Mouse (Mus musculus): ENCODE results near the gene Gm49601. TPM values are rescaled to one million over a fixed set of nuclear protein-coding genes. Genes with fewer than 3 reads are reported as not detected.
A peak's percentile ranks its signal among the peaks of the same experiment; 100 is the strongest.

The Gm49601 gene
- polyA plus RNA-seq, 1 experiment from 2014 or later = 23.3 TPM

GRCm38 (mm10) chr16:18632816-18633215, 6.6 kb upstream of the Gm49601 start:
- Histone ChIP-seq H3K9me3 (replicated peaks; ENCODE audit: control insufficient read depth, low read length, poor library complexity, severe bottlenecking) (no peaks in the 10 kb centered on the region), H3K4me2 (ENCODE audit: low read length) (no peak overlapping the region), H3K27me3 (ENCODE audit: control insufficient read depth, insufficient read depth, low read depth, low read length) (no peaks in the 10 kb centered on the region), H3K9ac (ENCODE audit: low read depth, low read length) (no peak overlapping the region), H3K36me3 (ENCODE audit: control insufficient read depth, insufficient read depth, low read length) (no peaks in the 10 kb centered on the region), H3K4me3 (ENCODE audit: low read depth, low read length) (no peak overlapping the region), H3K4me1 (ENCODE audit: control insufficient read depth, insufficient read depth, low read length) (peaks cover 13% of the 10 kb centered on the region), H3K27ac (ENCODE audit: low read length) (no peak overlapping the region)
- ATAC-seq = no peak
- WGBS = 68% methylated on average over 2 of the region's 2 CpGs

GRCm38 (mm10) chr16:18632059-18632458, 5.8 kb upstream of the Gm49601 start:
- Histone ChIP-seq H3K27me3 (ENCODE audit: control insufficient read depth, insufficient read depth, low read depth, low read length) (no peaks in the 10 kb centered on the region), H3K9me3 (replicated peaks; ENCODE audit: control insufficient read depth, low read length, poor library complexity, severe bottlenecking) (no peaks in the 10 kb centered on the region), H3K4me3 (ENCODE audit: low read depth, low read length) (no peak overlapping the region), H3K27ac (ENCODE audit: low read length) (no peak overlapping the region), H3K36me3 (ENCODE audit: control insufficient read depth, insufficient read depth, low read length) (no peaks in the 10 kb centered on the region), H3K4me2 (ENCODE audit: low read length) (no peak overlapping the region), H3K4me1 (ENCODE audit: control insufficient read depth, insufficient read depth, low read length) (peaks cover 21% of the 10 kb centered on the region), H3K9ac (ENCODE audit: low read depth, low read length) (no peak overlapping the region)
- no peak for ATAC-seq
- WGBS = 58% methylated on average over 3 of the region's 3 CpGs

- Histone ChIP-seq H3K27ac (ENCODE audit: low read length) (no peak overlapping the region), H3K9me3 (replicated peaks; ENCODE audit: control insufficient read depth, low read length, poor library complexity, severe bottlenecking) (no peaks in the 10 kb centered on the region), H3K27me3 (ENCODE audit: control insufficient read depth, insufficient read depth, low read depth, low read length) (no peaks in the 10 kb centered on the region), H3K4me2 (ENCODE audit: low read length) (no peak overlapping the region), H3K4me3 (ENCODE audit: low read depth, low read length) (no peak overlapping the region), H3K4me1 (ENCODE audit: control insufficient read depth, insufficient read depth, low read length) (peaks cover 26% of the 10 kb centered on the region), H3K36me3 (ENCODE audit: control insufficient read depth, insufficient read depth, low read length) (no peaks in the 10 kb centered on the region), H3K9ac (ENCODE audit: low read depth, low read length) (no peak overlapping the region)
- ATAC-seq = no peak
- 60% methylated on average over 7 of the region's 7 CpGs for WGBS
These were observed 4.9 kb upstream of the Gm49601 start for GRCm38 (mm10) chr16:18631141-18631540.

- peak overlapping the region; percentile 86 for H3K9ac ChIP-seq (ENCODE audit: low read depth, low read length)
- no peaks in the 10 kb centered on the region for H3K9me3 ChIP-seq (replicated peaks; ENCODE audit: control insufficient read depth, low read length, poor library complexity, severe bottlenecking)
- 51% methylated on average over 5 of the region's 5 CpGs for WGBS
- peak overlapping the region; percentile 100 for H3K4me2 ChIP-seq (ENCODE audit: low read length)
- peaks cover 31% of the 10 kb centered on the region for H3K4me1 ChIP-seq (ENCODE audit: control insufficient read depth, insufficient read depth, low read length)
- peak overlapping the region; percentile 89 for H3K27ac ChIP-seq (ENCODE audit: low read length)
- no peaks in the 10 kb centered on the region for H3K27me3 ChIP-seq (ENCODE audit: control insufficient read depth, insufficient read depth, low read depth, low read length)
- peak; percentile 4 for ATAC-seq
- peaks cover 2% of the 10 kb centered on the region for H3K36me3 ChIP-seq (ENCODE audit: control insufficient read depth, insufficient read depth, low read length)
- peak overlapping the region; percentile 73 for H3K4me3 ChIP-seq (ENCODE audit: low read depth, low read length)
These were observed 4.1 kb upstream of the Gm49601 start for GRCm38 (mm10) chr16:18630291-18630690.

GRCm38 (mm10) chr16:18629390-18630231, 3.4 kb upstream of the Gm49601 start, which contains the start of gene Sept5:
TSS of gene Sept5 (minus strand) at chr16:18629954.
- Histone ChIP-seq H3K27me3 (ENCODE audit: control insufficient read depth, insufficient read depth, low read depth, low read length) (peaks cover 7% of the 10 kb centered on the region), H3K36me3 (ENCODE audit: control insufficient read depth, insufficient read depth, low read length) (peaks cover 9% of the 10 kb centered on the region), H3K4me3 (ENCODE audit: low read depth, low read length) (peak within 1 kb of the TSS; percentile 73), H3K4me1 (ENCODE audit: control insufficient read depth, insufficient read depth, low read length) (peaks cover 31% of the 10 kb centered on the region), H3K4me2 (ENCODE audit: low read length) (peak within 1 kb of the TSS; percentile 100), H3K9ac (ENCODE audit: low read depth, low read length) (peak within 1 kb of the TSS; percentile 86), H3K27ac (ENCODE audit: low read length) (peak within 1 kb of the TSS; percentile 89), H3K9me3 (replicated peaks; ENCODE audit: control insufficient read depth, low read length, poor library complexity, severe bottlenecking) (no peaks in the 10 kb centered on the region)
- ATAC-seq = peak; percentile 61
- under 1% methylated on average over 52 of the region's 93 CpGs for WGBS

- no peak; the same call in 1 of the 2 replicates for ATAC-seq
- H3K9me3 ChIP-seq (replicated peaks; ENCODE audit: control insufficient read depth, low read length, poor library complexity, severe bottlenecking) = no peaks in the 10 kb centered on the region
- peak overlapping the region; percentile 100 for H3K4me2 ChIP-seq (ENCODE audit: low read length)
- H3K4me3 ChIP-seq (ENCODE audit: low read depth, low read length) = peak overlapping the region; percentile 73
- H3K9ac ChIP-seq (ENCODE audit: low read depth, low read length) = peak overlapping the region; percentile 86
- peaks cover 16% of the 10 kb centered on the region for H3K36me3 ChIP-seq (ENCODE audit: control insufficient read depth, insufficient read depth, low read length)
- H3K27ac ChIP-seq (ENCODE audit: low read length) = peak overlapping the region; percentile 89
- peaks cover 31% of the 10 kb centered on the region for H3K4me1 ChIP-seq (ENCODE audit: control insufficient read depth, insufficient read depth, low read length)
- WGBS = 53% methylated on average over 1 of the region's 2 CpGs
- H3K27me3 ChIP-seq (ENCODE audit: control insufficient read depth, insufficient read depth, low read depth, low read length) = peaks cover 13% of the 10 kb centered on the region
These were observed 2.7 kb upstream of the Gm49601 start for GRCm38 (mm10) chr16:18628948-18629340.

GRCm38 (mm10) chr16:18628206-18628947, 2.1 kb upstream of the Gm49601 start:
- WGBS = 45% methylated on average over 7 of the region's 7 CpGs
- Histone ChIP-seq H3K9me3 (replicated peaks; ENCODE audit: control insufficient read depth, low read length, poor library complexity, severe bottlenecking) (no peaks in the 10 kb centered on the region), H3K36me3 (ENCODE audit: control insufficient read depth, insufficient read depth, low read length) (peaks cover 21% of the 10 kb centered on the region), H3K27ac (ENCODE audit: low read length) (peak overlapping the region; percentile 89), H3K9ac (ENCODE audit: low read depth, low read length) (peak overlapping the region; percentile 86), H3K4me2 (ENCODE audit: low read length) (peak overlapping the region; percentile 100), H3K4me3 (ENCODE audit: low read depth, low read length) (peak overlapping the region; percentile 73), H3K27me3 (ENCODE audit: control insufficient read depth, insufficient read depth, low read depth, low read length) (peaks cover 19% of the 10 kb centered on the region), H3K4me1 (ENCODE audit: control insufficient read depth, insufficient read depth, low read length) (peaks cover 31% of the 10 kb centered on the region)
- peak; percentile 4; the same call in 1 of the 2 replicates for ATAC-seq

GRCm38 (mm10) chr16:18627163-18627562, 936 bp upstream of the Gm49601 start:
- no peak for ATAC-seq
- Histone ChIP-seq H3K4me3 (ENCODE audit: low read depth, low read length) (peak overlapping the region; percentile 54; the same call in 1 of the 2 replicates), H3K9me3 (replicated peaks; ENCODE audit: control insufficient read depth, low read length, poor library complexity, severe bottlenecking) (no peaks in the 10 kb centered on the region), H3K27me3 (ENCODE audit: control insufficient read depth, insufficient read depth, low read depth, low read length) (peaks cover 31% of the 10 kb centered on the region), H3K36me3 (ENCODE audit: control insufficient read depth, insufficient read depth, low read length) (peaks cover 33% of the 10 kb centered on the region), H3K4me1 (ENCODE audit: control insufficient read depth, insufficient read depth, low read length) (peaks cover 31% of the 10 kb centered on the region), H3K27ac (ENCODE audit: low read length) (no peak overlapping the region), H3K9ac (ENCODE audit: low read depth, low read length) (peak overlapping the region; percentile 86; the same call in 1 of the 2 replicates), H3K4me2 (ENCODE audit: low read length) (peak overlapping the region; percentile 100)
- 56% methylated on average over 3 of the region's 3 CpGs for WGBS
